Comparison of ENCODE assay signal across 8 mouse cellular contexts in the genomic region with DNA sequence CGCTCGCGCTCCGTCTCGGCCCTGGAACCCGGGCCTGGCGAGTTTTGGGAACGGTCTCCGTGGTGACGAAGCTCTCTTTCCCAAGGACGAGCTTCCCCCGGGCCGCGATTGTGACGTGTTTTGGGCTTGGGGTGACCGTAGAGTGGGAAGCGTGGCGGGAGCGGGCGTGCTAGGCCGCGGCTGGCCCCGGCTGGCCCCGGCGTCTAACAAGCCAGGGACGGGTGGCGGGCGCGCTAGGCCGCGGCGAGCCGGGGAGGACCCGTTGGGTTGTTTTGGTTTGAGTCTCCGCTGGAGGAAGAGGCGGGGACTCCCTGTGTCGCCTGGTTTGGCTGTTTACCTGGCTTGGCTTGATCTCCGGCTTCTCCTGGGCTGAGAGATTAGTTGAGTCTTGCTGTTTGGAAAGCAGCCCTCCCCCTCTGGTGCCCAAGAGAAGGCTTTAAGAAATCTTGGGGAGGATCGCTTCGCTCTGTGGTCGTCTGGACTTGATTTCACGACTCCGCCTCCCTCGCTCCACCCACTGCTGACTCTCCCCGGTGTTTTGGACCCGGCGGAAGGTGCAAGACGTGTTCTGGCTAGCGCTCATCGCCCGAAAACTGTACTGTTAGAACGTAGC. TPM values are rescaled to one million over a fixed set of nuclear protein-coding genes. Genes with fewer than 3 reads are reported as not detected.
DNase-seq lines count a peak whose midpoint lies in the region; ATAC-seq lines count a peak whose summit lies in the region.

No protein-coding gene starts in this region.

- H3K4me3 ChIP-seq in hindbrain, embryonic 14.5 days (replicated peaks; ENCODE audit: low read length) = peak overlapping the region; percentile 82

- ATAC-seq in hindbrain, embryonic 14.5 days (ENCODE audit: low FRiP score) = peak; percentile 77

- peak overlapping the region; percentile 72 for H3K4me2 ChIP-seq in hindbrain, embryonic 14.5 days (replicated peaks)

- no peaks in the 10 kb centered on the region for H3K9me3 ChIP-seq in hindbrain, embryonic 14.5 days (ENCODE audit: control insufficient read depth, low read length)

- no peaks in the 10 kb centered on the region for H3K27me3 ChIP-seq in hindbrain, embryonic 14.5 days (ENCODE audit: control insufficient read depth, insufficient read depth, low read length)

- peaks cover 11% of the 10 kb centered on the region for H3K4me1 ChIP-seq in hindbrain, embryonic 14.5 days (replicated peaks; ENCODE audit: control insufficient read depth, insufficient read depth, low read length)

- peak; percentile 83 for DNase-seq in Muller cell, postnatal 12 days (ENCODE audit: inconsistent ontology term)
- DNase-seq in cerebellum, adult 9-11 months = peak; percentile 73
- DNase-seq in frontal cortex, postnatal 25 days (ENCODE audit: low spot score in 2 of 2) = peak; percentile 37 to 58
- DNase-seq in hindbrain, embryonic 14.5 days (ENCODE audit: low spot score) = peak; percentile 63
- DNase-seq in left cerebral cortex, adult 18-20 months (ENCODE audit: low spot score in 2 of 2) = peak; percentile 58 to 68
- DNase-seq in lung, postnatal 4 days = peak; percentile 82
- DNase-seq in retina, embryonic 14.5 days (ENCODE audit: low spot score) = peak; percentile 68
- DNase-seq in thymus, postnatal 25 days = peak; percentile 82

- H3K36me3 ChIP-seq in hindbrain, embryonic 14.5 days (replicated peaks; ENCODE audit: control insufficient read depth, insufficient read depth) = no peaks in the 10 kb centered on the region

- H3K27ac ChIP-seq in hindbrain, embryonic 14.5 days = peak overlapping the region; percentile 89

- under 1% methylated on average over 52 of the region's 52 CpGs for WGBS in hindbrain, embryonic 14.5 days

- peak overlapping the region; percentile 87 for H3K9ac ChIP-seq in hindbrain, embryonic 14.5 days

RNA-seq across cellular contexts. Expression of gene Tax1bp1, which starts 0.5 kb away (rescaled TPM):
- polyA plus RNA-seq in hindbrain, embryonic 14.5 days (2014; fragmentation: Nextera tagmentation; extraction: Ambion mirVana) = 159 and 169 TPM in 2 replicates
- 100 to 1,000 TPM; 138 to 149 TPM for total RNA-seq in left cerebral cortex, adult 18-20 months (2021)

Comparison
In these comparisons a context has a peak if more than half of its experiments do, and no peak if none do; other contexts are left out.
1. Peak in every context shown above with its lines: DNase-seq, ATAC-seq, H3K4me3 ChIP-seq and H3K27ac ChIP-seq.